10 mouse cellular contexts compared by ENCODE assay signal in genomic region chr2:9620303-9621244, GRCm38 (mm10).
A peak's percentile ranks its signal among the peaks of the same experiment; 100 is the strongest.
DNase-seq lines count a peak whose midpoint lies in the region; ATAC-seq and TF ChIP-seq lines count a peak whose summit lies in the region.
"Had no signal": no experiment of that assay in that cellular context is flagged by ENCODE, and none has a peak within 500 bp of the region (broad histone marks: within the 10 kb centered on the region; RNA-seq: fewer than 3 reads in every experiment).

No protein-coding gene starts in this region.

- no peak overlapping the region for H3K27ac ChIP-seq in hindbrain, embryonic 13.5 days
- H3K27ac ChIP-seq in hindbrain, embryonic 11.5 days (ENCODE audit: low read depth, low read length), result no peak overlapping the region
- H3K27ac ChIP-seq in heart, embryonic 16.5 days (ENCODE audit: low read length), result no peak overlapping the region
- H3K27ac ChIP-seq in layer of hippocampus, adult 2 months, result peak overlapping the region; percentile 77
- 0 out of 2 replicates have a peak overlapping the region, but pooled peaks have one; percentile 8 for H3K27ac ChIP-seq in stomach, postnatal 0 days (replicated peaks)
- H3K27ac ChIP-seq: embryonic facial prominence, embryonic 13.5 days had no signal

- H3K27me3 ChIP-seq in hindbrain, embryonic 13.5 days, result no peaks in the 10 kb centered on the region
- H3K27me3 ChIP-seq in hindbrain, embryonic 11.5 days (ENCODE audit: control insufficient read depth, insufficient read depth, low read length), result no peaks in the 10 kb centered on the region
- no peaks in the 10 kb centered on the region for H3K27me3 ChIP-seq in heart, embryonic 16.5 days (ENCODE audit: control insufficient read depth, insufficient read depth, low read length)
- no peaks in the 10 kb centered on the region for H3K27me3 ChIP-seq in stomach, postnatal 0 days (ENCODE audit: control insufficient read depth, insufficient read depth, low read length)
- H3K27me3 ChIP-seq: CH12.LX; embryonic facial prominence, embryonic 13.5 days had no signal

- H3K36me3 ChIP-seq in hindbrain, embryonic 13.5 days, result no peaks in the 10 kb centered on the region
- H3K36me3 ChIP-seq in hindbrain, embryonic 11.5 days (ENCODE audit: control insufficient read depth, insufficient read depth, low read length), result no peaks in the 10 kb centered on the region
- no peaks in the 10 kb centered on the region for H3K36me3 ChIP-seq in heart, embryonic 16.5 days (ENCODE audit: control insufficient read depth, insufficient read depth)
- H3K36me3 ChIP-seq in stomach, postnatal 0 days (ENCODE audit: control insufficient read depth, insufficient read depth, low read length), result no peaks in the 10 kb centered on the region
- H3K36me3 ChIP-seq: embryonic facial prominence, embryonic 13.5 days had no signal

- peaks cover 8% of the 10 kb centered on the region; the same call in 1 of the 2 replicates for H3K4me1 ChIP-seq in hindbrain, embryonic 13.5 days (replicated peaks)
- H3K4me1 ChIP-seq in hindbrain, embryonic 11.5 days (replicated peaks; ENCODE audit: control insufficient read depth, insufficient read depth, low read length), result no peaks in the 10 kb centered on the region
- peaks cover 8% of the 10 kb centered on the region for H3K4me1 ChIP-seq in heart, embryonic 16.5 days (ENCODE audit: control insufficient read depth, insufficient read depth, low read length)
- 0 out of 2 replicates have a peak, but pooled peaks cover 3% of the 10 kb centered on the region for H3K4me1 ChIP-seq in stomach, postnatal 0 days (replicated peaks; ENCODE audit: control insufficient read depth, insufficient read depth)

- DNase-seq in hindbrain, embryonic 11.5 days (ENCODE audit: low spot score), result no peak
- peak; percentile 61 for DNase-seq in fat pad, adult 2 months (ENCODE audit: extremely low read depth, low read depth, low spot score)
- DNase-seq in layer of hippocampus, adult 2 months (ENCODE audit: low spot score in 2 of 2), result peak; percentile 85 to 90
- peak; percentile 74 for DNase-seq in lung, postnatal 14 days
- DNase-seq in stomach, postnatal 0 days (ENCODE audit: low spot score), result peak; percentile 80
- DNase-seq in thymus, postnatal 14 days, result no peak

- no peak for TF ChIP-seq EP300 in stomach, postnatal 0 days (optimal IDR thresholded peaks at IDR 0.05)

- no peak overlapping the region for H3K9ac ChIP-seq in hindbrain, embryonic 13.5 days
- no peak overlapping the region for H3K9ac ChIP-seq in hindbrain, embryonic 11.5 days (ENCODE audit: low read depth, low read length)
- 0 out of 2 replicates have a peak overlapping the region, but pooled peaks have one; percentile 4 for H3K9ac ChIP-seq in heart, embryonic 16.5 days (ENCODE audit: low read length)
- H3K9ac ChIP-seq in stomach, postnatal 0 days (ENCODE audit: low read length), result no peak overlapping the region
- H3K9ac ChIP-seq: embryonic facial prominence, embryonic 13.5 days had no signal

- H3K4me2 ChIP-seq in hindbrain, embryonic 13.5 days, result 0 out of 2 replicates have a peak overlapping the region, but pooled peaks have one; percentile 10
- no peak overlapping the region for H3K4me2 ChIP-seq in hindbrain, embryonic 11.5 days (replicated peaks; ENCODE audit: low read depth, low read length)
- H3K4me2 ChIP-seq in heart, embryonic 16.5 days (ENCODE audit: low read depth, low read length), result no peak overlapping the region
- H3K4me2 ChIP-seq in stomach, postnatal 0 days (replicated peaks; ENCODE audit: low read depth), result no peak overlapping the region
- H3K4me2 ChIP-seq: embryonic facial prominence, embryonic 13.5 days had no signal

- H3K9me3 ChIP-seq in hindbrain, embryonic 13.5 days, result no peaks in the 10 kb centered on the region
- no peaks in the 10 kb centered on the region for H3K9me3 ChIP-seq in hindbrain, embryonic 11.5 days (ENCODE audit: control insufficient read depth, low read length)
- H3K9me3 ChIP-seq in heart, embryonic 16.5 days (replicated peaks; ENCODE audit: control insufficient read depth, low read length), result no peaks in the 10 kb centered on the region
- H3K9me3 ChIP-seq in stomach, postnatal 0 days (ENCODE audit: control insufficient read depth, low read length), result no peaks in the 10 kb centered on the region
- H3K9me3 ChIP-seq: embryonic facial prominence, embryonic 13.5 days had no signal

- no peak overlapping the region for H3K4me3 ChIP-seq in hindbrain, embryonic 13.5 days
- H3K4me3 ChIP-seq in hindbrain, embryonic 11.5 days (ENCODE audit: low read depth, low read length), result no peak overlapping the region
- H3K4me3 ChIP-seq in heart, embryonic 16.5 days (ENCODE audit: low read length), result no peak overlapping the region
- peak overlapping the region; percentile 11; the same call in 1 of the 2 replicates for H3K4me3 ChIP-seq in layer of hippocampus, adult 2 months
- H3K4me3 ChIP-seq in stomach, postnatal 0 days (ENCODE audit: low read depth, low read length), result no peak overlapping the region
- H3K4me3 ChIP-seq: embryonic facial prominence, embryonic 13.5 days had no signal

- ATAC-seq in hindbrain, embryonic 13.5 days (ENCODE audit: low FRiP score), result peak; percentile 90
- no peak for ATAC-seq in hindbrain, embryonic 11.5 days (ENCODE audit: low FRiP score)
- peak; percentile 76 for ATAC-seq in heart, embryonic 16.5 days (replicated peaks; ENCODE audit: extremely low read depth, insufficient read depth, low FRiP score)
- peak; percentile 93 for ATAC-seq in stomach, postnatal 0 days (ENCODE audit: low FRiP score, low TSS enrichment)

- TF ChIP-seq CTCF in layer of hippocampus, adult 2 months (conservative IDR thresholded peaks at IDR 0.05), result no peak
- no peak for TF ChIP-seq CTCF in stomach, postnatal 0 days (IDR thresholded peaks at IDR 0.05; ENCODE audit: low read depth)

- WGBS in hindbrain, embryonic 13.5 days, result 65% methylated on average over 21 of the region's 21 CpGs
- 89% methylated on average over 21 of the region's 21 CpGs for whole genome bisulfite sequencing in hindbrain, embryonic 11.5 days
- 46% methylated on average over 21 of the region's 21 CpGs for WGBS in heart, embryonic 16.5 days
- 31% methylated on average over 21 of the region's 21 CpGs for WGBS in stomach, postnatal 0 days

Comparison
In these comparisons a context has a peak if more than half of its experiments do, and no peak if none do; other contexts are left out.
1. H3K27ac ChIP-seq: peak in layer of hippocampus, adult 2 months (single experiment) and stomach, postnatal 0 days (single experiment); none in hindbrain, embryonic 13.5 days (single experiment), hindbrain, embryonic 11.5 days (single experiment) and heart, embryonic 16.5 days (single experiment).
2. DNase-seq: peak in fat pad, adult 2 months (single experiment), layer of hippocampus, adult 2 months (2 of 2), lung, postnatal 14 days (single experiment) and stomach, postnatal 0 days (single experiment); none in hindbrain, embryonic 11.5 days (single experiment) and thymus, postnatal 14 days (single experiment).